Mouse (Mus musculus) MEL (cell line): ENCODE measurements at regions not wholly inside any gene's neighbourhood (a gene's known extent, or its start where the extent isn't known, plus 50 kb on each side); places are given as distances from the start of the nearest gene placed in this dataset.

ENCODE experiments used
- DNase-seq: peaks from one replicate; pipeline ENCODE4 v3.0.0; 2011; ENCODE audit warnings: low read depth, low spot score
- H3K27ac ChIP-seq: 2 replicates; pipeline ENCODE4 v1.5.1; 2012; ENCODE audit warnings: low read depth, mild to moderate bottlenecking, control low read depth, low read length, moderate library complexity; ENCODE audit not compliant: control insufficient read depth
- H3K27me3 ChIP-seq, 2 experiments: fragments of 150-350 bp in 1 of 2; sonication (generic) in 1 of 2; 2 replicates each; pipeline ENCODE4 v1.6.1; 2012; ENCODE audit warnings: low read length in 2 of 2, mild to moderate bottlenecking in 2 of 2, improper control_type of control experiment in 1 of 2, moderate library complexity in 1 of 2; ENCODE audit not compliant: insufficient read depth in 2 of 2, control insufficient read depth in 1 of 2
- H3K36me3 ChIP-seq, 2 experiments: 2 replicates each; pipeline ENCODE4 v1.6.1; 2012 to 2014; ENCODE audit warnings: low read length in 2 of 2, improper control_type of control experiment in 1 of 2, inconsistent platforms in 1 of 2, mild to moderate bottlenecking in 1 of 2; ENCODE audit not compliant: insufficient read depth in 2 of 2, control insufficient read depth in 1 of 2
- H3K4me1 ChIP-seq, 2 experiments: fragments of 150-350 bp in 1 of 2; sonication (generic) in 1 of 2; 2 replicates each; pipeline ENCODE4 v1.6.1; 2012; ENCODE audit warnings: low read length in 2 of 2, improper control_type of control experiment in 1 of 2, mild to moderate bottlenecking in 1 of 2; ENCODE audit not compliant: insufficient read depth in 2 of 2, control insufficient read depth in 1 of 2
- H3K4me3 ChIP-seq, 2 experiments: fragments of 150-350 bp in 1 of 2; sonication (generic) in 1 of 2; 2 replicates each; pipeline ENCODE4 v1.5.1; 2012; ENCODE audit warnings: low read depth in 2 of 2, low read length in 2 of 2, mild to moderate bottlenecking in 2 of 2, moderate library complexity in 2 of 2, control low read depth in 1 of 2, improper control_type of control experiment in 1 of 2; ENCODE audit not compliant: control insufficient read depth in 1 of 2, insufficient read depth in 1 of 2
- H3K79me2 ChIP-seq: 2 replicates; pipeline ENCODE4 v1.6.1; 2012; ENCODE audit warnings: mild to moderate bottlenecking, low read length, moderate library complexity; ENCODE audit not compliant: control insufficient read depth, poor library complexity, insufficient read depth
- H3K9ac ChIP-seq: 2 replicates; pipeline ENCODE4 v1.6.1; 2012; ENCODE audit warnings: low read depth, mild to moderate bottlenecking, control low read depth, low read length, moderate library complexity; ENCODE audit not compliant: control insufficient read depth, poor library complexity, severe bottlenecking
- H3K9me3 ChIP-seq: fragments of 150-350 bp; sonication (generic); replicated peaks from 2 replicates; pipeline ENCODE4 v1.6.1; 2012; ENCODE audit warnings: mild to moderate bottlenecking, low read length, improper control_type of control experiment, moderate library complexity; ENCODE audit not compliant: insufficient read depth
- BHLHE40 ChIP-seq: IDR thresholded peaks from 2 replicates; pipeline ENCODE4 v1.6.1; 2012; ENCODE audit warnings: low read depth, mild to moderate bottlenecking, inconsistent platforms, low read length, improper control_type of control experiment, borderline replicate concordance
- CHD1 ChIP-seq: IDR thresholded peaks from 2 replicates; pipeline ENCODE4 v1.6.1; 2012; ENCODE audit warnings: low read depth, mild to moderate bottlenecking, inconsistent platforms, low read length, improper control_type of control experiment
- CHD2 ChIP-seq: IDR thresholded peaks from 2 replicates; pipeline ENCODE4 v1.6.1; 2011; ENCODE audit warnings: low read length, improper control_type of control experiment
- CTCF ChIP-seq, 3 experiments: IDR thresholded peaks in 2 of 3; conservative IDR thresholded peaks in 1 of 3; 2 replicates each; pipeline ENCODE4 v1.5.1; 2011 to 2012; ENCODE audit warnings: low read length in 3 of 3, low read depth in 2 of 3, mild to moderate bottlenecking in 2 of 3, improper control_type of control experiment in 1 of 3, inconsistent platforms in 1 of 3, mixed read lengths in 1 of 3, moderate library complexity in 1 of 3; ENCODE audit not compliant: control insufficient read depth in 1 of 3, insufficient read depth in 1 of 3, poor library complexity in 1 of 3, severe bottlenecking in 1 of 3
- E2F4 ChIP-seq: IDR thresholded peaks from 2 replicates; pipeline ENCODE4 v1.6.1; 2011; ENCODE audit warnings: low read depth, low read length, improper control_type of control experiment, borderline replicate concordance
- ELF1 ChIP-seq: IDR thresholded peaks from 2 replicates; pipeline ENCODE4 v1.6.1; 2014; ENCODE audit warnings: low read depth, mild to moderate bottlenecking, inconsistent platforms, low read length, improper control_type of control experiment, moderate library complexity
- EP300 ChIP-seq, 2 experiments: IDR thresholded peaks; 2 replicates each; pipeline ENCODE4 v1.6.1; 2011; ENCODE audit warnings: improper control_type of control experiment in 2 of 2, low read length in 2 of 2, low read depth in 1 of 2, mild to moderate bottlenecking in 1 of 2
- GABPA ChIP-seq: IDR thresholded peaks from 2 replicates; pipeline ENCODE4 v1.6.1; 2012; ENCODE audit warnings: low read depth, mild to moderate bottlenecking, inconsistent platforms, low read length, improper control_type of control experiment, moderate library complexity
- GATA1 ChIP-seq: IDR thresholded peaks from 2 replicates; pipeline ENCODE4 v1.6.1; 2011; ENCODE audit warnings: low read depth, low read length, improper control_type of control experiment
- JUND ChIP-seq: IDR thresholded peaks from 2 replicates; pipeline ENCODE4 v1.6.1; 2011; ENCODE audit warnings: low read depth, mild to moderate bottlenecking, improper control_type of control experiment, low read length
- MAX ChIP-seq: IDR thresholded peaks from 2 replicates; pipeline ENCODE4 v1.6.1; 2011; ENCODE audit warnings: low read length, improper control_type of control experiment
- MEF2A ChIP-seq: IDR thresholded peaks from 2 replicates; pipeline ENCODE4 v1.6.1; 2014; ENCODE audit warnings: low read depth, mild to moderate bottlenecking, inconsistent platforms, low read length, improper control_type of control experiment; ENCODE audit not compliant: poor library complexity, insufficient replicate concordance, severe bottlenecking; ENCODE audit errors: extremely low read depth
- MXI1 ChIP-seq: IDR thresholded peaks from 2 replicates; pipeline ENCODE4 v1.6.1; 2011; ENCODE audit warnings: mild to moderate bottlenecking, low read depth, low read length, improper control_type of control experiment
- MYB ChIP-seq: IDR thresholded peaks from 2 replicates; pipeline ENCODE4 v1.6.1; 2011; ENCODE audit warnings: mild to moderate bottlenecking, low read depth, low read length, improper control_type of control experiment
- MYC ChIP-seq: IDR thresholded peaks from 2 replicates; pipeline ENCODE4 v1.6.1; 2011; ENCODE audit warnings: low read depth, mild to moderate bottlenecking, low read length, improper control_type of control experiment, moderate library complexity
- NELFE ChIP-seq: IDR thresholded peaks from 2 replicates; pipeline ENCODE4 v1.6.1; 2011; ENCODE audit warnings: low read depth, low read length, improper control_type of control experiment
- POLR2A ChIP-seq, 2 experiments: IDR thresholded peaks; 2 replicates each; pipeline ENCODE4 v1.6.1; 2011 to 2012; ENCODE audit warnings: low read length in 2 of 2, mild to moderate bottlenecking in 2 of 2, control low read depth in 1 of 2, improper control_type of control experiment in 1 of 2, low read depth in 1 of 2, moderate library complexity in 1 of 2; ENCODE audit not compliant: control insufficient read depth in 1 of 2, insufficient read depth in 1 of 2, poor library complexity in 1 of 2
- POLR2AphosphoS2 ChIP-seq: IDR thresholded peaks from 2 replicates; pipeline ENCODE4 v1.6.1; 2011; ENCODE audit warnings: low read length, improper control_type of control experiment
- POLR2AphosphoS5 ChIP-seq: IDR thresholded peaks from 2 replicates; pipeline ENCODE4 v1.6.1; 2012; ENCODE audit warnings: low read depth, borderline replicate concordance, mild to moderate bottlenecking, inconsistent platforms, low read length, moderate library complexity, mixed read lengths
- RAD21 ChIP-seq: IDR thresholded peaks from 2 replicates; pipeline ENCODE4 v1.6.1; 2011; ENCODE audit warnings: mild to moderate bottlenecking, low read depth, low read length, improper control_type of control experiment
- RCOR1 ChIP-seq: IDR thresholded peaks from 2 replicates; pipeline ENCODE4 v1.6.1; 2012; ENCODE audit warnings: low read depth, mild to moderate bottlenecking, inconsistent platforms, low read length, improper control_type of control experiment
- SIN3A ChIP-seq: IDR thresholded peaks from 2 replicates; pipeline ENCODE4 v1.6.1; 2012; ENCODE audit warnings: low read length, improper control_type of control experiment, inconsistent platforms
- SMC3 ChIP-seq: IDR thresholded peaks from 2 replicates; pipeline ENCODE4 v1.6.1; 2011; ENCODE audit warnings: low read depth, low read length, improper control_type of control experiment
- UBTF ChIP-seq: IDR thresholded peaks from 2 replicates; pipeline ENCODE4 v1.6.1; 2012; ENCODE audit warnings: low read depth, mild to moderate bottlenecking, inconsistent platforms, low read length, improper control_type of control experiment, moderate library complexity, borderline replicate concordance; ENCODE audit not compliant: insufficient read depth
- ZC3H11A ChIP-seq: IDR thresholded peaks from 2 replicates; pipeline ENCODE4 v1.6.1; 2012; ENCODE audit warnings: low read depth, mild to moderate bottlenecking, inconsistent platforms, low read length, improper control_type of control experiment
- ZKSCAN1 ChIP-seq: IDR thresholded peaks from 2 replicates; pipeline ENCODE4 v1.6.1; 2012; ENCODE audit warnings: low read depth, mild to moderate bottlenecking, inconsistent platforms, low read length, improper control_type of control experiment, moderate library complexity
- ZMIZ1 ChIP-seq: IDR thresholded peaks from 2 replicates; pipeline ENCODE4 v1.6.1; 2012; ENCODE audit warnings: low read depth, mild to moderate bottlenecking, inconsistent platforms, low read length, improper control_type of control experiment, moderate library complexity
- ZNF384 ChIP-seq: IDR thresholded peaks from 2 replicates; pipeline ENCODE4 v1.6.1; 2012; ENCODE audit warnings: low read depth, mild to moderate bottlenecking, inconsistent platforms, low read length, improper control_type of control experiment

DNA sequence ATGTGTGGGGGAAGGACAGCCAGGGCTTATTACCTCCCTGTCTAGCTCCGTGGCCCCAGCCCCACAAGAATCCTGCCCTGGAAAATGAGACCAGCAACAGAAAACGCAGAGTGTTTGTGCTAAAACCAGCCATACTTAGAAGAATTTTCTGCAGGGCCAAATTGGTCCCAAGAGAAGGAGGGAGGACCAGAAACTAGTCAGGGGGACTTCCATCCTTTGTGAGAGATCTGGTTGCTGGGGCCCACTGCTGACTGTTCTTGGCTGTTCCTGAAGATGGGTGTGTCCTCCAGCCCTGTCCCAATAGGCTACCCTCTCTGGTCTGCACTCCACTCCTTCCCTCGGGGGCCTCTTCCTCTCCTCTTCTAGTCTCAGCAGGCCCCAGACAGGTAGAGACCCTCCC, 430.6 kb downstream of the Ptpru start:
- H3K79me2 ChIP-seq, result no peaks in the 10 kb centered on the region
- no peaks in the 10 kb centered on the region for H3K4me1 ChIP-seq
- no peak overlapping the region for H3K4me3 ChIP-seq
- no peaks in the 10 kb centered on the region for H3K9me3 ChIP-seq
- no peak overlapping the region for H3K27ac ChIP-seq
- no peak overlapping the region for H3K9ac ChIP-seq
- DNase-seq, result no peak
- TF ChIP-seq EP300 (IDR thresholded peaks at IDR 0.05; ENCODE audit: low read depth in 1 of 2, low read length in 2 of 2) (no peak), RAD21 (no peak), CHD1 (no peak), RCOR1 (no peak), ZC3H11A (no peak), GABPA (no peak), CHD2 (no peak), GATA1 (no peak), BHLHE40 (no peak), ZKSCAN1 (no peak), E2F4 (no peak), CTCF (IDR thresholded peaks at IDR 0.05 in 2 of 3, conservative IDR thresholded peaks at IDR 0.05 in 1 of 3; ENCODE audit: control insufficient read depth in 1 of 3, insufficient read depth in 1 of 3, low read depth in 2 of 3, low read length in 3 of 3, poor library complexity in 1 of 3, severe bottlenecking in 1 of 3) (no peak), ELF1 (no peak), POLR2A (IDR thresholded peaks at IDR 0.05; ENCODE audit: control insufficient read depth in 1 of 2, insufficient read depth in 1 of 2, low read depth in 1 of 2, low read length in 2 of 2, poor library complexity in 1 of 2) (no peak), SIN3A (no peak), MYB (no peak), MAX (no peak), POLR2AphosphoS5 (no peak), ZNF384 (no peak), ZMIZ1 (no peak)
- no peaks in the 10 kb centered on the region for H3K36me3 ChIP-seq
- no peaks in the 10 kb centered on the region for H3K27me3 ChIP-seq

- Histone ChIP-seq H3K79me2 (no peaks in the 10 kb centered on the region), H3K36me3 (no peaks in the 10 kb centered on the region), H3K4me3 (no peak overlapping the region), H3K9ac (no peak overlapping the region), H3K4me1 (no peaks in the 10 kb centered on the region), H3K27me3 (no peaks in the 10 kb centered on the region), H3K27ac (no peak overlapping the region), H3K9me3 (no peaks in the 10 kb centered on the region)
- TF ChIP-seq ZC3H11A (no peak), CTCF (IDR thresholded peaks at IDR 0.05 in 2 of 3, conservative IDR thresholded peaks at IDR 0.05 in 1 of 3; ENCODE audit: control insufficient read depth in 1 of 3, insufficient read depth in 1 of 3, low read depth in 2 of 3, low read length in 3 of 3, poor library complexity in 1 of 3, severe bottlenecking in 1 of 3) (no peak), MYC (no peak), SMC3 (no peak), ZNF384 (no peak), CHD1 (no peak), RCOR1 (no peak), JUND (no peak), MXI1 (no peak), POLR2A (IDR thresholded peaks at IDR 0.05; ENCODE audit: control insufficient read depth in 1 of 2, insufficient read depth in 1 of 2, low read depth in 1 of 2, low read length in 2 of 2, poor library complexity in 1 of 2) (no peak), RAD21 (no peak), BHLHE40 (no peak), POLR2AphosphoS2 (no peak), ELF1 (no peak), UBTF (no peak), ZKSCAN1 (no peak), NELFE (no peak), MYB (no peak), MEF2A (no peak), E2F4 (no peak)
- no peak for DNase-seq
These were observed 429.4 kb downstream of the Ptpru start for GRCm38 (mm10) chr4:131408644-131409043.
